Mouse (Mus musculus): ENCODE results near the gene Ptrh2. TPM values are rescaled to one million over a fixed set of nuclear protein-coding genes. Genes with fewer than 3 reads are reported as not detected.

The Ptrh2 gene
- polyA plus RNA-seq, 1 experiment from 2014 or later: 21.5 TPM

GRCm38 (mm10) chr11:86691956-86692355 is 8.2 kb downstream of the Ptrh2 start:
- H3K4me1 ChIP-seq (replicated peaks): peaks cover under 1% of the 10 kb centered on the region; the same call in 1 of the 2 replicates
- no peak overlapping the region for H3K27ac ChIP-seq (ENCODE audit: poor library complexity, severe bottlenecking)
- WGBS: 86% methylated on average over 2 of the region's 2 CpGs
- H3K9me3 ChIP-seq (replicated peaks): no peaks in the 10 kb centered on the region
- no peaks in the 10 kb centered on the region for H3K27me3 ChIP-seq (replicated peaks)
- H3K9ac ChIP-seq: no peak overlapping the region
- ATAC-seq (ENCODE audit: insufficient number of reproducible peaks, low FRiP score): no peak
- H3K36me3 ChIP-seq: peaks cover 71% of the 10 kb centered on the region
- H3K4me2 ChIP-seq: no peak overlapping the region
- H3K4me3 ChIP-seq: no peak overlapping the region

DNA sequence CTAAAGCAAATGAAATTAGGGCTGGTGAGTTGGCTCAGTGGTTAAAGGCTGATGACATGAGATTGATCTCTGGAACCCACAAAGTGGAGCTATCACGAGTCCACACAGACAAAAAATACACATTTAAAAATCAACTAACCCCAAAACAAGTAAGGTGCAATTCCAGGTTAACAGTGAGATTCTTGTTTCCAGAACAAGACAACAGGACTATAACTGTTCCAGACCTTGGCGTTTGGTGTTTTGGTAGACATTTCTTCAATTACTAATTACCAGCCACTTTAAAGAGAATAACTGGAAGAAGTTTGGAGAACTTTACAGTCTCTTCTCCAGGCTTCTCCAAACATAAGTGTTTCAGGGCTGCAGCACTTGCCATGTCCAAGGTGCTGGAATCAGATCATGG is 8.8 kb downstream of the Ptrh2 start:
- Histone ChIP-seq H3K9me3 (replicated peaks) (no peaks in the 10 kb centered on the region), H3K27ac (ENCODE audit: poor library complexity, severe bottlenecking) (no peak overlapping the region), H3K4me1 (replicated peaks) (no peaks in the 10 kb centered on the region), H3K4me3 (no peak overlapping the region), H3K27me3 (replicated peaks) (no peaks in the 10 kb centered on the region), H3K9ac (no peak overlapping the region), H3K36me3 (peaks cover 71% of the 10 kb centered on the region), H3K4me2 (no peak overlapping the region)
- WGBS: 86% methylated on average over 2 of the region's 2 CpGs
- ATAC-seq (ENCODE audit: insufficient number of reproducible peaks, low FRiP score): no peak

DNA sequence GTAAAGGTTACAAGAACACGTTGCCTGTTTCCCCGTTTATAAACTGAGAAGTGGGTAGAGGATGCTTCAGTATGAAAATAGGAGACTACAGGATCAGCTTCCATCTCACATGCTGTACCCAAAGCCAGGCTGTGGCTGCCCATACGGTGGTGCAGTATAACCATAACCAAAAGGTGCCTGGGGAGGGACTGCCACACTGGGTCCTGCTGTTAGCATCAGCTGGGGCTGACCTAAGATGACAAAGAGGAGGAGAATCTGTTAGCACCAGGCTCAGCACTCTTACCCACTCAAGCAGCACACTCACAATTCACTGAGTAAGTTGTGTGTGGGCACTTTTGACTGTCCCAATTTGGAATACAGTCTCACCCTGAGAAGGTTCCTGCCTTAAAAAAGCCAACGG is 11.7 kb downstream of the Ptrh2 start:
- H3K27ac ChIP-seq (ENCODE audit: poor library complexity, severe bottlenecking): no peak overlapping the region
- H3K9me3 ChIP-seq (replicated peaks): no peaks in the 10 kb centered on the region
- no peak overlapping the region for H3K9ac ChIP-seq
- 81% methylated on average over 4 of the region's 4 CpGs for WGBS
- H3K4me3 ChIP-seq: no peak overlapping the region
- H3K4me2 ChIP-seq: no peak overlapping the region
- no peaks in the 10 kb centered on the region for H3K27me3 ChIP-seq (replicated peaks)
- no peaks in the 10 kb centered on the region for H3K4me1 ChIP-seq (replicated peaks)
- ATAC-seq (ENCODE audit: insufficient number of reproducible peaks, low FRiP score): no peak
- peaks cover 78% of the 10 kb centered on the region for H3K36me3 ChIP-seq

DNA sequence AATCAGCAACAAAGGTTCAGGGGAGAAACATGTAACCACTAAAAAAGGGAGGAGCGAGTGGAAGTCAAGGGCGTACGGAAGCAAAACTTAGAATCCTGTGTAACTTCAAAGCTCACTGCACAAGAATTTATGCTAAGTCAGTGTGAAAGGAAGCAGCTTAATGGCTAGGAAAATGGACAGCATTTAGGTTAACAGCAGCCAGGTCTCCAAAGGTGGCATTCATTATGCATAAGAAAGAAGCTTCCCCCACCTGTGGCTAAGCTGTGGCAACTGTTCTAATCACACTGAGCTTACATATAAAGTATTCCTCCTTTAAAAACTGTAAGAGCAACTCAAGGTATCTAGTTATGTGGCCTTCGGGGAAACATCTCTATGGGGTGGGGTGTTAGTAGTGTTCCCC is 17.4 kb downstream of the Ptrh2 start:
- no peak overlapping the region for H3K9ac ChIP-seq
- H3K4me3 ChIP-seq: no peak overlapping the region
- no peak overlapping the region for H3K27ac ChIP-seq (ENCODE audit: poor library complexity, severe bottlenecking)
- no peaks in the 10 kb centered on the region for H3K9me3 ChIP-seq (replicated peaks)
- H3K36me3 ChIP-seq: peaks cover 83% of the 10 kb centered on the region
- H3K27me3 ChIP-seq (replicated peaks): no peaks in the 10 kb centered on the region
- WGBS: 91% methylated on average over 4 of the region's 4 CpGs
- H3K4me1 ChIP-seq (replicated peaks): no peaks in the 10 kb centered on the region
- no peak overlapping the region for H3K4me2 ChIP-seq
- ATAC-seq (ENCODE audit: insufficient number of reproducible peaks, low FRiP score): no peak

GRCm38 (mm10) chr11:86714606-86715005 is 30.8 kb downstream of the Ptrh2 start:
- no peak overlapping the region for H3K4me3 ChIP-seq
- H3K27me3 ChIP-seq (replicated peaks): no peaks in the 10 kb centered on the region
- peaks cover 70% of the 10 kb centered on the region for H3K36me3 ChIP-seq
- H3K9me3 ChIP-seq (replicated peaks): no peaks in the 10 kb centered on the region
- H3K4me1 ChIP-seq (replicated peaks): 0 out of 2 replicates have a peak, but pooled peaks cover 2% of the 10 kb centered on the region
- no peak overlapping the region for H3K4me2 ChIP-seq
- peak overlapping the region; percentile 26; the same call in 1 of the 2 replicates for H3K27ac ChIP-seq (ENCODE audit: poor library complexity, severe bottlenecking)
- no peak overlapping the region for H3K9ac ChIP-seq
- no peak for ATAC-seq (ENCODE audit: insufficient number of reproducible peaks, low FRiP score)

DNA sequence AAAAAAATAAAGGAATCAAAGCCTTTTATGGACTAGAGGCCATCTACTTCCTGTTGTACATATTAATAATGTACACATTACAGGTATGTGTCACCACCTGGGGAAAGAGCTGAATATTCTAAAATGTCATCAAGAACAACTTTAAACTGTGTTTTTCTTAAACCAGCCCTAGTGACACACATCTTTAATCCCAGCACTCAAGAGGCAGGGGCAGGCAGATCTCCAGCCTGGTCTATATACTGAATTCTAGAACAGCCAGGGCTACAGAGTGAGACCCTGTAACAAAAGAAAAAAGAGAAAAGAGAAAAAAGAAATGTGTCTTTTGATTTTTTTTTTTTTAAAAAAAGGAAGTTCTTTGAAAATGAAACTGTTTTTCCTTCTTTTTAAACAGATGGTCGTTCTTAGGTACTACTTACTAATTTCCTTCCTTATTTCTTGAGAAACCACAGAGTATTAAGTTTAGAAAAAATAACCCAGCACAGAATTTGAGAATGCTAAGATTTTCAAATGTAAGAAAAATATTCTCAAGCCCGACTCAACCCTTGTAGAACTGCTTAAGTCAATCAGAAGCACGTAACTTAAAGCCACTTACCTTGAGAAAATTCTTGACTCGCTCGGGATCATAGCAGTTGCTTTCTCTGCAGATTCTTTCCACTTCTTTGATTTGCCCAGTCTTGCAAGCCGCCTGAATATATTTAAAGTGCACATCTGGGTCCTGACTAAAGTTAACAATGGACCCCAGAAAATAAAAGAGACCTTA is 33.7 kb downstream of the Ptrh2 start:
- Histone ChIP-seq H3K27ac (ENCODE audit: poor library complexity, severe bottlenecking) (no peak overlapping the region), H3K27me3 (replicated peaks) (no peaks in the 10 kb centered on the region), H3K36me3 (peaks cover 64% of the 10 kb centered on the region), H3K4me2 (no peak overlapping the region), H3K4me3 (no peak overlapping the region), H3K9ac (no peak overlapping the region), H3K9me3 (replicated peaks) (no peaks in the 10 kb centered on the region), H3K4me1 (replicated peaks) (no peaks in the 10 kb centered on the region)
- WGBS: 91% methylated on average over 6 of the region's 6 CpGs
- no peak for ATAC-seq (ENCODE audit: insufficient number of reproducible peaks, low FRiP score)

- Histone ChIP-seq H3K4me2 (no peak overlapping the region), H3K4me3 (no peak overlapping the region), H3K27ac (ENCODE audit: poor library complexity, severe bottlenecking) (no peak overlapping the region), H3K9ac (no peak overlapping the region), H3K4me1 (replicated peaks) (no peaks in the 10 kb centered on the region), H3K36me3 (peaks cover 63% of the 10 kb centered on the region), H3K27me3 (replicated peaks) (no peaks in the 10 kb centered on the region), H3K9me3 (replicated peaks) (no peaks in the 10 kb centered on the region)
- no peak for ATAC-seq (ENCODE audit: insufficient number of reproducible peaks, low FRiP score)
- 97% methylated on average over 3 of the region's 3 CpGs for WGBS
These were observed 34.6 kb downstream of the Ptrh2 start for GRCm38 (mm10) chr11:86718369-86718768.

DNA sequence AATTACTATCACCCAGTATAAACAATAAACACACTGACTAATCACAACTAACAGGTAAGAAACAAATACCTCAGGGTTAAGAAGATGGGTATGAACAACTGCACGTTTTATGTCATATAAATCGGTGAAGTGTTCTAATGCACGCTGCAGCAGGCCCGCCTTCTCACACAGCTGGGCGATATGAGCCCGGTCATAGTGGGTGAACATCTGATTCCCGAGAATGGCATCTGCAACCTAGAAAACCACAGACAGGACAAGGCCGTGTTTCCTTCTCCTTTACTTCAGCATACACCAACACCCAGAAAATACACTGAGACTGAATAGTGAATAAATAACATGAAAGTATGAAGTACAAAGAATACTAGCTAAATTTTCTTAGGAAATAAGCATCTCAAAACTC is 35.6 kb downstream of the Ptrh2 start:
- H3K9me3 ChIP-seq (replicated peaks): no peaks in the 10 kb centered on the region
- H3K4me2 ChIP-seq: no peak overlapping the region
- H3K4me1 ChIP-seq (replicated peaks): no peaks in the 10 kb centered on the region
- H3K36me3 ChIP-seq: peaks cover 64% of the 10 kb centered on the region
- no peak for ATAC-seq (ENCODE audit: insufficient number of reproducible peaks, low FRiP score)
- H3K27me3 ChIP-seq (replicated peaks): no peaks in the 10 kb centered on the region
- H3K9ac ChIP-seq: no peak overlapping the region
- H3K27ac ChIP-seq (ENCODE audit: poor library complexity, severe bottlenecking): no peak overlapping the region
- H3K4me3 ChIP-seq: no peak overlapping the region
- 92% methylated on average over 8 of the region's 8 CpGs for WGBS

- Histone ChIP-seq H3K27ac (ENCODE audit: poor library complexity, severe bottlenecking) (no peak overlapping the region), H3K4me3 (no peak overlapping the region), H3K4me1 (replicated peaks) (no peaks in the 10 kb centered on the region), H3K27me3 (replicated peaks) (no peaks in the 10 kb centered on the region), H3K36me3 (peaks cover 62% of the 10 kb centered on the region), H3K9ac (no peak overlapping the region), H3K4me2 (no peak overlapping the region), H3K9me3 (replicated peaks) (no peaks in the 10 kb centered on the region)
- ATAC-seq (ENCODE audit: insufficient number of reproducible peaks, low FRiP score): no peak
- 79% methylated on average over 3 of the region's 3 CpGs for WGBS
These were observed 40.2 kb downstream of the Ptrh2 start for GRCm38 (mm10) chr11:86724004-86724403.

- H3K9ac ChIP-seq: no peak overlapping the region
- H3K36me3 ChIP-seq: peaks cover 59% of the 10 kb centered on the region
- WGBS: 89% methylated on average over 7 of the region's 7 CpGs
- H3K27ac ChIP-seq (ENCODE audit: poor library complexity, severe bottlenecking): no peak overlapping the region
- ATAC-seq (ENCODE audit: insufficient number of reproducible peaks, low FRiP score): no peak
- H3K4me1 ChIP-seq (replicated peaks): no peaks in the 10 kb centered on the region
- H3K27me3 ChIP-seq (replicated peaks): no peaks in the 10 kb centered on the region
- no peaks in the 10 kb centered on the region for H3K9me3 ChIP-seq (replicated peaks)
- H3K4me3 ChIP-seq: no peak overlapping the region
- H3K4me2 ChIP-seq: no peak overlapping the region
These were observed 41.2 kb downstream of the Ptrh2 start for GRCm38 (mm10) chr11:86724982-86725381.

DNA sequence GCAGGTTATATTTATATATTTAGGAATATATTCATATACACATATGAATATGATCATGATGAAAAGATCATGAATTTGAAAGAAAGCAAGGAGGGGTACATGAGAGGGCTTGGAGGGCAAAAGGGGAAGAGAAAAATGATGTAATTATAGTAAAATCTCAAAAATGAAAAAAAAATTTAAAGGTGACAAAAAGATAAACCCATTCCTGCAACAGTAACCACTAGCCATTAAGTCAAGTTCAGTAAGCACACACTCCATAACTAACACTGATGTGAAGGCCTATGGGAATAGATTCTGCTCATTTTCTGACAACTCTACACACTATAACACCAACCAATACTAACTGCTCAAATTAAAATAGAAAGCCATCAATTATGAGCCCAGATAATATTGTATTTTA is 41.8 kb downstream of the Ptrh2 start:
- ATAC-seq (ENCODE audit: insufficient number of reproducible peaks, low FRiP score): no peak
- Histone ChIP-seq H3K36me3 (peaks cover 55% of the 10 kb centered on the region), H3K4me1 (replicated peaks) (no peaks in the 10 kb centered on the region; the same call in 1 of the 2 replicates)

DNA sequence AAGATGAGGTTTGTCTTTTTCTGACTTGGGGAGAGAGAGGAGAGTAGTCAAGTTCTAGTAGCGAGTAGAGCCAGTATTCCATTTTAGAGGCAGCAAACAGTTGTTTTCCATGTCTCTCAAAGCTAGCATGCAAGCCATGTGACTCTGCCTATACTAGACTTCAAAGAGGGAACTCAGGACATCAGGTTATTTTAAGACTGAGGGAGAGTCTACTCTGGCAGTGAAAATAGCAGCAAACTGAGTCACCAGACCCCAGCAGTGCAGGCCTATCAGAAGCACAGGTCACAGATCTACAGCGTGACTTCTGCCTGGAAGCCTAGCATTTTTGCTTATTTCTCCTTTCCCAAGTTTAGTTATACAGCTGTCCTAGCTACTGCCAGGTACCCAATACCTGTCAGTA is 47.7 kb downstream of the Ptrh2 start:
- H3K4me3 ChIP-seq: 0 out of 2 replicates have a peak overlapping the region, but pooled peaks have one; percentile 6
- peak; percentile 86 for ATAC-seq (ENCODE audit: insufficient number of reproducible peaks, low FRiP score)
- H3K36me3 ChIP-seq: peaks cover 48% of the 10 kb centered on the region
- no peak overlapping the region for H3K9ac ChIP-seq
- peak overlapping the region; percentile 45 for H3K4me2 ChIP-seq
- peaks cover 19% of the 10 kb centered on the region for H3K4me1 ChIP-seq (replicated peaks)
- H3K9me3 ChIP-seq (replicated peaks): no peaks in the 10 kb centered on the region
- H3K27me3 ChIP-seq (replicated peaks): no peaks in the 10 kb centered on the region
- H3K27ac ChIP-seq (ENCODE audit: poor library complexity, severe bottlenecking): peak overlapping the region; percentile 95
- WGBS: 52% methylated on average over 2 of the region's 2 CpGs

More for the DNA sequence above, 41.8 kb downstream of the Ptrh2 start:
- Histone ChIP-seq H3K27ac (ENCODE audit: poor library complexity, severe bottlenecking) (no peak overlapping the region), H3K27me3 (replicated peaks) (no peaks in the 10 kb centered on the region), H3K4me2 (no peak overlapping the region), H3K9ac (no peak overlapping the region), H3K9me3 (replicated peaks) (no peaks in the 10 kb centered on the region), H3K4me3 (no peak overlapping the region)

Data from heart, embryonic 12.5 days (tissue).